Mouse (Mus musculus): ENCODE data around the gene Clec10a.
"Not testable (repeated sequence)": the region's sequence is repeated elsewhere in the genome, so short reads cannot be mapped to it uniquely, and the experiment has no call there.

Gene Clec10a

DNA sequence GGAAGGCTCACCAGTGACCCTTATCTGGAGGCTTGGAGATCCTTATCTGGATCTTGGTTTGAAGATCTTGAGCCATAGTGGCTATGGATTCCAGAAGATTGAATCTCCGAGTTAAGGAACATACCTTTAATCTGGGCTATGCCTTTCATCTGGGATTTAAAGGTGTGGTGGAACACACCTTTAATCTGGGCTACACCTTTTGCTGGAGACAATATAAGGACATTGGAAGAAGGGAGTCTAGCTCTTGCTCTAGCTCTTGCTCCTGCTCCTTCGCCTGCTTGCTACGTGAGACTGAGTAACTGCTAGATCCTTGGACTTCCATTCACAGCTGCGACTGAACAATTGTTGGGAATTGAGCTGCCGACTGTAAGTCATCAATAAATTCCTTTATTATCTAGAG lies at the start of gene Clec10a:
Gene Clec10a, plus strand, starts transcription at position 301 of the 400 bp plus-strand sequence.
- DNase-seq = not testable (repeated sequence)

DNA sequence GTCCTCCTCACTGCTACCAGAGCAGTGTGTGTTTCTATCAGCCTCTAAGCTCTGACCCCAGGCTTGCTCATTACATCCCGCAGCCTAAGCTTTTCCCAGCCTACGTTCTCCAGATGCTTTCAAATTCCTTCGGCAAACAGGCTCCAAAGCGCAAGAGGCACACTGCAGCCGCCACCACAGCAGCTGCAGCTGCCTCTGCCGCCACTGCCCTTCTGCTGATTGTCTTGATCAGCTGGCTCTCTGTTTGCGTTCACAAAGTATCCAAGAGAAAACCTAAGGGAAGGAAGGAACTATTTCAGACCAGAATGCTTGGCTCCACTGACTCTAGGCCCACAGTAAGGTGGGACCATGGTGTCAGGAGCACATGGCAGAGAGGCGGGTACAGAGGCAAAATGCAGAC lies 48.9 kb upstream of the Clec10a start:
- DNase-seq = no peak

GRCm38 (mm10) chr11:70110146-70110545 lies 45.9 kb upstream of the Clec10a start:
- no peak for DNase-seq

- no peak for DNase-seq
Observed at GRCm38 (mm10) chr11:70114562-70114961, 41.4 kb upstream of the Clec10a start.

GRCm38 (mm10) chr11:70115901-70116300 lies 40.1 kb upstream of the Clec10a start:
- no peak for DNase-seq

DNA sequence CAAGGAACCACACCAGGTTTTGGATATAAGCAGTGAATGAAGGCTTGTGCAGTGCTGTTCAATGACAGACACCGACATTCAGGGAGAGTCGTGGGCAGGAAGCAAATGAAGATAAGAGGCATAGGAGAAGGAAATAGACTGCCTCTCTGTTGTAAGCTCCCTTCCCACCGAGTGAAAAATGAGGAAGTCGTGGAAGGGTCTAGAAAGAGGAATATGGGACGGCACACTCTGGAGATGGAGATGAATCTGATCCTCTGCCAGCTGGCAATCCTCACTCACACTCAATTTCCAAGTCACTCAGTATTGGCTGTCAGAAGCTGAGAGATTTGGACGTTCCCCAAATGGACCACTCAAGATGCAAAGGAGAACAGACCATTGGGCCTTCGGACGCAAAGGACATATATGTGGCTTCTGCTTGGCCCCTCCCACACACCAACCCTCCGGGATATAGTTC lies 26.0 kb upstream of the Clec10a start, which contains the start of gene Mgl2:
Gene Mgl2, plus strand, starts transcription at position 404 of the 454 bp plus-strand sequence.
- no peak for DNase-seq

GRCm38 (mm10) chr11:70135001-70135400 lies 21.0 kb upstream of the Clec10a start:
- not testable (repeated sequence) for DNase-seq

GRCm38 (mm10) chr11:70135925-70136324 lies 20.1 kb upstream of the Clec10a start:
- DNase-seq = not testable (repeated sequence)

DNA sequence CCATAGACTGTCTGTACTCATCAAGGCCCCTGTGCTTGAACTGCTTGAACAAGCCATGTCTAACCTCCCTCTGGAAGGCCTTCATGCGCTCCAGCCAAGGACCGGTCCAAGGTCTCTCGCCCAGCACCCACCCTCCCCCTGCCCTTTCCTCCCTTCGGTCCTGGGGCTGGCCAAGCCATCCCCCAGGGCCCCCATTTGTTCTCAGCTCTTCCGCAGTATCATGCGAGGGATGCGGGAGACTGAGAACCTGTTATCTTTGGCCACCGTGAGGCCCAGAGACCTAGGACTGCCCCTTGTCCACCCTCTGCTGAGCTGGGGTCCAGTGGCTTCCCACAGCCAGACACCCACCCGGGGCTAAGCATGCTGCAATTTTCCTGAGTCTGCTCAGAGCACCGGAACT lies 16.8 kb upstream of the Clec10a start:
- no peak for DNase-seq

DNA sequence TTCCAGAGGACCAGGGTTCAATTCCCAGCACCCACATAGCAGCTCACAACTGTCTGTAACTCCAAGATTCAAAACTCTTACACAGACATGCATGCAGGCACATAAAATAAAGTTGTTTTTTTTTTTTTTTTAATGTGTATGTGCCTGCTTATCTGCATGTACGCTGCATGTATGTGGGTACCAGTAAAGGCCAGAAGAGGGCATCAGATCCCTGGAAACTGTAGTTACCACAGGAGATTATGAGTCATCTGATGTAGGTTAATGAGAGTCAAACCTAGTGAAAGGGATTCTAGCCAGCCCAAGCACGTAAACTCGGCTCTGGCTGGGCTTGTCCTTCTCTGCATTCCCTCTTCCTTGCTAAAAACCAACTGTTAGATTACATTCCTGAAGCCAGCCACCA lies 4.9 kb upstream of the Clec10a start:
- no peak for DNase-seq

DNA sequence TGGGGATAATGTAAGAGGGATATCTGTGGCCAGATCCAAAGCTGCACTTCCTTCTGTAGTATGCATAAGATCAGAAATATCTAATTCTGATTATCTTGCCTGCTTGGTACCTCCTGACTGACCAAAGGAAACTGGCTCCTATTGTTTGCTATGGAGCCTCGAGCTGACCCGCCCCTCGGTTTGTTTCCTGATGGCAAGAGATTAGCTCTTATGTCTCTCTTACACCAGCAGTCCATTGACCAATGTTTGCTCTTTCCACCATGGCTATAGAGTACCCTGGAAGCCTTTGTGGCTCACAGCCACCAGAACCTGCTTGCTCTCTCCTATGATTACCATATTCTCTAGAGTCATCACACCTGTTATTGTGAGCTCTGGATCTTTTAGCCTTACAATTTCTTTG lies 6.3 kb downstream of the Clec10a start:
- DNase-seq = no peak

DNA sequence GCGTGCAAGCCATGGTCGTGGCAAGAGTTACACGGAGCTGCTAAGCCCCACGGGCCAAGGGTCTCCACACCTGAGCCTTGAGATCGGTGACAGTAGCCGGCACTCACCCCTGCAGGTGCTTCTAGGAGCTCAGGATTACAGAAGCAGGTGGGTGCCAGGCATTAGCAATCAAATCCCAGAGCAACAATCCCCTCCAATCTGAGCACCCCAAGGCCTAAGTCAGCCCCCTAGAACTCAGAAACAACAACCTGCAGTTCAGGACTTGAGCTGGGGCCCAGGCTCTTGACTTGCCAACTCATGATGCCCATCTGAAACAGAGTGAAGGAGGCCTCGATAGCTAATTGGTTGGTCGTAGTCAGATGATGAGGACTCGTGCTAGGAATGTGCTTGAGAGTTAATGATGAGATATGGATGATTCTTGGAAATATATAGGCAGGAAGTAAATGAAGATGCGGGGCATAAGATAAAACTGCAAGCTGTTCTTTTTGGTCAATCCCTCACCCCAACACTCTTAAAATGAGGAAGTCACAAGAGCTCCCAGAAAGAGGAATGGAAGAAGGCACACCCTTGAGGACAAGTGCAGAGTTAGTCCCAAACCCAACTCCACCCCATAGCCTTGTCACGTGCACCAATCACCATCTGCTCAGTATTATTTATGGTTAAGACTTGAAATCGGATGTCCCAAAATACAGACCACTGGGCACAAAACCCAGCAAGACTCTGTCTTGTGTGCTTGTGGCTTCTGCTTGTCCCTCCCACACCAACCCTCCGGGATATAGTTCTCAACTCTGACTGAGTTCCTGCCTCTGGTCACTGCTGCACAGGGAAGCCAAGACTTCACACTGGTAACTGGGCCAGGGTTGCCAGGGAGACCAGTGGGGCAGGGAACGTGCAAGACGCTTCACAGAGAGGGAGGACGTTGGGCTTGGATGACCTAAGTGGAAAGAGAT lies 10.2 kb downstream of the Clec10a start:
- no peak for DNase-seq

GRCm38 (mm10) chr11:70168136-70168535 lies 12.1 kb downstream of the Clec10a start:
- no peak for DNase-seq

GRCm38 (mm10) chr11:70169471-70169870 lies 13.5 kb downstream of the Clec10a start:
- DNase-seq = not testable (repeated sequence)

DNA sequence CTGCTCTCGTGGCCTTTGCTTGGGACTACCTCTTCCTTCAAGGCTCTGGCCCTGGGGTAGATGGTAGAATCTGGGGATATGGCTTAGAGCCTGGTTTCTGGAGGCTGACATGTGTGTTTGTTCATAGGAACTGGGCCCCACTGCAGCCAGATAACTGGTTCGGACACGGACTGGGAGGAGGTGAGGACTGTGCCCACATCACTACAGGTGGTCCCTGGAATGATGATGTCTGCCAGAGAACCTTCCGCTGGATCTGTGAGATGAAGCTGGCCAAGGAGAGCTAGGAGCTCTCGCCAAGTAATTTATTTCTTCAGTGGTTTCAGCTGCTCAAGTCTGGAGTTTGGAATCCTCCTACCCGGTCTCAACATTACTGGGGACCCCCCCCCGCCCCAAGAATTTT lies 14.3 kb downstream of the Clec10a start:
- no peak for DNase-seq

DNA sequence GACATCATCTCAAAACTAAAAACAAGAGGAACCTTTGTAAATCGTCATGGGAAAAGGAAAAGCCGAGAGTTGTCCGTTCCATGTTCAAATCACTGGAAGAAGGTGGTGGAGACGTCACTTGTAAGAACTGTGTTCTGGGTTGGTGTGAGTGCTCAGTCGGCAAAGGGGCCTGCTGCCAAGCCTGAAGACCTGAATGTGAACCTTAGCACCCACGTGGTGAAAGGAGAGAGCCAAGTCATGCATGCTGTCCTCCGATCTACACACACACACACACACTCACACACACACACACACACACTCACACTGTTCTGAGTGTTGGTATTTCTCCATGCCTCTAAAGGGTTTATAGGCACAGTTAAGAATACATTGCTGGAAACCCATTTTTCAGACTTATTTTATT lies 15.2 kb downstream of the Clec10a start:
- DNase-seq = no peak

DNA sequence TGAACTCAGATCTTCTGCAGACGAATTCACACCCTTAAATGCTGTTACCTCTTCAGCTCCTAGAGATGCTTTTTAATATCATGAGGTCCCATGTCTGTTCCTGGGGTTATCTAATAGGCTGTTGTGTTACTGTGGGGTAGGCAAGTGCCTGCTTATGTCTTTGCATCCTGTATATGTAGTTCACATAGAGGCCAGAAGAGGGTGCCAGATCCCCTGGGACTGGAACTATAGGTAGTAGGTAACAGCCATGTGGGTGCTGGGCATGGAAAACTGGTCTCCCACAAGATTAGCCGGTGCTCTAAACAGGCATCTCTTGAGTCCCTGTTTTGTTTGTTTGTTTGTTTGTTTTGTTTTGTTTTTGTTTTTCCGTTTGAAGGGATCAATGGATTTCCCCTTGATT lies 15.8 kb downstream of the Clec10a start:
- no peak for DNase-seq

GRCm38 (mm10) chr11:70172298-70172697 lies 16.3 kb downstream of the Clec10a start:
- DNase-seq = no peak

- DNase-seq = no peak
Observed at GRCm38 (mm10) chr11:70174491-70174890, 18.5 kb downstream of the Clec10a start.

- DNase-seq = no peak
Observed at GRCm38 (mm10) chr11:70177647-70178046, 21.6 kb downstream of the Clec10a start.

DNA sequence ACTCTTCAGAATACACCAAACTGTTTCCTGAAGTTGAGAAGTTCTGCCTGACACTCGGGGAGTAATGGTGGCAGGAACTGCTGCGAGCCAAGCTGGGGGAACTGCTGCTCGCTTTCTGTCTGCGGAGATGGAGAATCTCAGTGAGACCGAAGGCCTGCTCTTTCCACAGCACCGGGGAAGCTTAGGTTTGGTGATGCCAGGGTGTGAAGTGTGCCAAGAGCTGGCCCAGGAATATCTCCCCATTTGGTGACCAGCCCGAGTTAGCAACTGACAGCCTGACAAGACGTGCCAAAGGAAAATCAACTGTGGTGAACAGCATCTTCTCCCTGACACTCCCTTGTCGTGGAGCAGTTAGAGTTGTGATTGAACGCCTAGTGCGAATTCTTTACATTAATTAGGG lies 22.3 kb downstream of the Clec10a start:
- DNase-seq = no peak

- DNase-seq = no peak
Observed at GRCm38 (mm10) chr11:70178756-70179155, 22.8 kb downstream of the Clec10a start.

GRCm38 (mm10) chr11:70179401-70179800 lies 23.4 kb downstream of the Clec10a start:
- peak; percentile 11 for DNase-seq

GRCm38 (mm10) chr11:70180496-70180895 lies 24.5 kb downstream of the Clec10a start:
- DNase-seq = no peak

Data from right cerebral cortex, postnatal 25 days (tissue).